Mouse (Mus musculus): ENCODE measurements around the gene Otx2. TPM values are rescaled to one million over a fixed set of nuclear protein-coding genes. Genes with fewer than 3 reads are reported as not detected.

Otx2 gene
- polyA plus RNA-seq, 1 experiment from 2014 or later: not detected

DNA sequence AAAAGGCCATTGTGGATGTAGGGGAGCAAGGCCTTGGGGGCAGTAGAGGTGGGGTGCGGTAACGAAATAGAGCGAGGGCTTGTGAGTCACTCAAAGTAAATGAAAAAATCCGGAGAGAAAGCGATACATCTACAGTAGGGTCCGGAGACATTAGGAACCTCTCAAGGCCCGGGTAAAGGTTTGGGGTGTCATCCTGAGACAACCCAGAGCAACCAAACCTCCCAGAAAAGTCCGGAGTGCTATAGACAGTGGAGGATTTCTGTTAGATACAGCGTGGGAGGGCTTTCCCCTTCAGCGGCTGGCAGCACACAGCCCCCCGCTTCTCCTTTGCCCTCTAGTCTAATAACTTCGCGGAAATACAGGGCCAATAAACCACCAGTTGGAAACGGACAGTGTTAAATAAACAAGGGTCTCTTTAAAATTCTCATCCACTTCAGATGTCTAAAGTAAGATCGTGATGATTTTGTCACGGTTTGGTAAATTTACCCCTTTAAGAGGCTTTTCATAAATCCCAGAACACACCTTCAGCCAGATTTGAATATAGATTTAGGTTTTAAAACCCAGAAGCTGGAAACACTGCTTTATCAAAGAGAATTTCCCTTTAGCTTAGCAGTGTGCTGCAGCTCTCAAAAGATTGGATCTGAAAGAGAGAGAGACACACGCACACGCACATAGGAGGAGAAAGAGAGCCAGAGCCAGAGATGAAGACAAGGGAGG, 3.9 kb downstream of the Otx2 start:
- Histone ChIP-seq H3K9me3 (ENCODE audit: control insufficient read depth, low read length) (no peaks in the 10 kb centered on the region), H3K4me1 (replicated peaks; ENCODE audit: control insufficient read depth, insufficient read depth, low read length) (no peaks in the 10 kb centered on the region), H3K4me2 (ENCODE audit: low read depth, low read length) (no peak overlapping the region), H3K36me3 (ENCODE audit: control insufficient read depth, insufficient read depth, low read length) (no peaks in the 10 kb centered on the region), H3K27ac (ENCODE audit: low read length) (no peak overlapping the region), H3K9ac (ENCODE audit: low read length) (no peak overlapping the region), H3K4me3 (ENCODE audit: low read length) (no peak overlapping the region), H3K27me3 (ENCODE audit: control insufficient read depth, insufficient read depth, low read depth, low read length) (peaks cover 80% of the 10 kb centered on the region)
- ATAC-seq (ENCODE audit: low read depth): no peak
- WGBS: 2% methylated on average over 18 of the region's 18 CpGs

- Histone ChIP-seq H3K4me3 (ENCODE audit: low read length) (no peak overlapping the region), H3K27ac (ENCODE audit: low read length) (no peak overlapping the region), H3K36me3 (ENCODE audit: control insufficient read depth, insufficient read depth, low read length) (no peaks in the 10 kb centered on the region), H3K4me2 (ENCODE audit: low read depth, low read length) (no peak overlapping the region), H3K27me3 (ENCODE audit: control insufficient read depth, insufficient read depth, low read depth, low read length) (peaks cover 77% of the 10 kb centered on the region), H3K9me3 (ENCODE audit: control insufficient read depth, low read length) (no peaks in the 10 kb centered on the region), H3K4me1 (replicated peaks; ENCODE audit: control insufficient read depth, insufficient read depth, low read length) (no peaks in the 10 kb centered on the region), H3K9ac (ENCODE audit: low read length) (no peak overlapping the region)
- ATAC-seq (ENCODE audit: low read depth): no peak; the same call in 1 of the 2 replicates
- WGBS: 1% methylated on average over 29 of the region's 29 CpGs
Measured at GRCm38 (mm10) chr14:48668761-48669303, 4.8 kb downstream of the Otx2 start.

- Histone ChIP-seq H3K27ac (ENCODE audit: low read length) (no peak overlapping the region), H3K9me3 (ENCODE audit: control insufficient read depth, low read length) (no peaks in the 10 kb centered on the region), H3K4me2 (ENCODE audit: low read depth, low read length) (no peak overlapping the region), H3K27me3 (ENCODE audit: control insufficient read depth, insufficient read depth, low read depth, low read length) (peaks cover 75% of the 10 kb centered on the region), H3K9ac (ENCODE audit: low read length) (no peak overlapping the region), H3K4me1 (replicated peaks; ENCODE audit: control insufficient read depth, insufficient read depth, low read length) (no peaks in the 10 kb centered on the region), H3K4me3 (ENCODE audit: low read length) (no peak overlapping the region), H3K36me3 (ENCODE audit: control insufficient read depth, insufficient read depth, low read length) (no peaks in the 10 kb centered on the region)
- no peak for ATAC-seq (ENCODE audit: low read depth)
- WGBS: 3% methylated on average over 11 of the region's 11 CpGs
Measured at GRCm38 (mm10) chr14:48668051-48668481, 5.6 kb downstream of the Otx2 start.

- Histone ChIP-seq H3K4me3 (ENCODE audit: low read length) (no peak overlapping the region), H3K27me3 (ENCODE audit: control insufficient read depth, insufficient read depth, low read depth, low read length) (peaks cover 74% of the 10 kb centered on the region), H3K36me3 (ENCODE audit: control insufficient read depth, insufficient read depth, low read length) (no peaks in the 10 kb centered on the region), H3K9ac (ENCODE audit: low read length) (no peak overlapping the region), H3K4me1 (replicated peaks; ENCODE audit: control insufficient read depth, insufficient read depth, low read length) (no peaks in the 10 kb centered on the region), H3K4me2 (ENCODE audit: low read depth, low read length) (no peak overlapping the region), H3K9me3 (ENCODE audit: control insufficient read depth, low read length) (no peaks in the 10 kb centered on the region), H3K27ac (ENCODE audit: low read length) (no peak overlapping the region)
- ATAC-seq (ENCODE audit: low read depth): no peak
- 3% methylated on average over 12 of the region's 12 CpGs for WGBS
Measured at GRCm38 (mm10) chr14:48667396-48667795, 6.2 kb downstream of the Otx2 start.

- no peak overlapping the region for H3K9ac ChIP-seq (ENCODE audit: low read length)
- H3K4me2 ChIP-seq (ENCODE audit: low read depth, low read length): no peak overlapping the region
- H3K9me3 ChIP-seq (ENCODE audit: control insufficient read depth, low read length): no peaks in the 10 kb centered on the region
- no peaks in the 10 kb centered on the region for H3K36me3 ChIP-seq (ENCODE audit: control insufficient read depth, insufficient read depth, low read length)
- no peak for ATAC-seq (ENCODE audit: low read depth)
- WGBS: under 1% methylated on average over 19 of the region's 19 CpGs
- H3K27me3 ChIP-seq (ENCODE audit: control insufficient read depth, insufficient read depth, low read depth, low read length): peaks cover 79% of the 10 kb centered on the region
- no peak overlapping the region for H3K27ac ChIP-seq (ENCODE audit: low read length)
- H3K4me3 ChIP-seq (ENCODE audit: low read length): no peak overlapping the region
- H3K4me1 ChIP-seq (replicated peaks; ENCODE audit: control insufficient read depth, insufficient read depth, low read length): no peaks in the 10 kb centered on the region
Measured at GRCm38 (mm10) chr14:48666771-48667170, 6.8 kb downstream of the Otx2 start.

- Histone ChIP-seq H3K4me1 (replicated peaks; ENCODE audit: control insufficient read depth, insufficient read depth, low read length) (no peaks in the 10 kb centered on the region), H3K4me2 (ENCODE audit: low read depth, low read length) (no peak overlapping the region), H3K27me3 (ENCODE audit: control insufficient read depth, insufficient read depth, low read depth, low read length) (peaks cover 79% of the 10 kb centered on the region), H3K36me3 (ENCODE audit: control insufficient read depth, insufficient read depth, low read length) (no peaks in the 10 kb centered on the region), H3K9ac (ENCODE audit: low read length) (no peak overlapping the region), H3K9me3 (ENCODE audit: control insufficient read depth, low read length) (no peaks in the 10 kb centered on the region), H3K27ac (ENCODE audit: low read length) (no peak overlapping the region), H3K4me3 (ENCODE audit: low read length) (no peak overlapping the region)
- ATAC-seq (ENCODE audit: low read depth): no peak
- 1% methylated on average over 51 of the region's 52 CpGs for WGBS
Measured at GRCm38 (mm10) chr14:48665816-48666661, 7.6 kb downstream of the Otx2 start.

- peak; percentile 59; the same call in 1 of the 2 replicates for ATAC-seq (ENCODE audit: low read depth)
- Histone ChIP-seq H3K27me3 (ENCODE audit: control insufficient read depth, insufficient read depth, low read depth, low read length) (peaks cover 80% of the 10 kb centered on the region), H3K9me3 (ENCODE audit: control insufficient read depth, low read length) (no peaks in the 10 kb centered on the region), H3K36me3 (ENCODE audit: control insufficient read depth, insufficient read depth, low read length) (no peaks in the 10 kb centered on the region), H3K27ac (ENCODE audit: low read length) (no peak overlapping the region), H3K4me2 (ENCODE audit: low read depth, low read length) (no peak overlapping the region), H3K4me1 (replicated peaks; ENCODE audit: control insufficient read depth, insufficient read depth, low read length) (no peaks in the 10 kb centered on the region), H3K9ac (ENCODE audit: low read length) (no peak overlapping the region), H3K4me3 (ENCODE audit: low read length) (no peak overlapping the region)
- under 1% methylated on average over 50 of the region's 50 CpGs for WGBS
Measured at GRCm38 (mm10) chr14:48664841-48665815, 8.5 kb downstream of the Otx2 start.

- no peak overlapping the region for H3K4me3 ChIP-seq (ENCODE audit: low read length)
- no peak overlapping the region for H3K9ac ChIP-seq (ENCODE audit: low read length)
Measured at GRCm38 (mm10) chr14:48664001-48664810, 9.4 kb downstream of the Otx2 start.

More at GRCm38 (mm10) chr14:48664001-48664810, 9.4 kb downstream of the Otx2 start:
- Histone ChIP-seq H3K4me2 (ENCODE audit: low read depth, low read length) (no peak overlapping the region), H3K4me1 (replicated peaks; ENCODE audit: control insufficient read depth, insufficient read depth, low read length) (no peaks in the 10 kb centered on the region), H3K27ac (ENCODE audit: low read length) (no peak overlapping the region), H3K27me3 (ENCODE audit: control insufficient read depth, insufficient read depth, low read depth, low read length) (peaks cover 84% of the 10 kb centered on the region), H3K36me3 (ENCODE audit: control insufficient read depth, insufficient read depth, low read length) (no peaks in the 10 kb centered on the region), H3K9me3 (ENCODE audit: control insufficient read depth, low read length) (no peaks in the 10 kb centered on the region)
- ATAC-seq (ENCODE audit: low read depth): no peak
- whole genome bisulfite sequencing: 2% methylated on average over 14 of the region's 14 CpGs
